ENCODE assay signal across 9 mouse cellular contexts in genomic region chr13:78427141-78428083, GRCm38 (mm10).
DNase-seq lines count a peak whose midpoint lies in the region; ATAC-seq and TF ChIP-seq lines count a peak whose summit lies in the region.
"Had no signal": no experiment of that assay in that cellular context is flagged by ENCODE, and none has a peak within 500 bp of the region (broad histone marks: within the 10 kb centered on the region; RNA-seq: fewer than 3 reads in every experiment).

No protein-coding gene starts in this region.

- H3K9me3 ChIP-seq in heart, embryonic 15.5 days (replicated peaks) = no peaks in the 10 kb centered on the region
- H3K9me3 ChIP-seq in stomach, embryonic 14.5 days (ENCODE audit: control insufficient read depth, low read depth, low read length) = no peaks in the 10 kb centered on the region
- H3K9me3 ChIP-seq: G1E had no signal

- H3K27me3 ChIP-seq in kidney, adult 2 months (replicated peaks; ENCODE audit: control insufficient read depth, insufficient read depth, low read length) = no peaks in the 10 kb centered on the region; the same call in 1 of the 2 replicates
- no peaks in the 10 kb centered on the region for H3K27me3 ChIP-seq in heart, embryonic 15.5 days
- H3K27me3 ChIP-seq in stomach, embryonic 14.5 days (ENCODE audit: control insufficient read depth, insufficient read depth, low read length) = no peaks in the 10 kb centered on the region

- no peak overlapping the region for H3K27ac ChIP-seq in kidney, adult 2 months (ENCODE audit: insufficient read depth, low read depth, low read length)
- no peak overlapping the region for H3K27ac ChIP-seq in heart, embryonic 15.5 days
- H3K27ac ChIP-seq in stomach, embryonic 14.5 days (ENCODE audit: low read length) = peak overlapping the region; percentile 1

- H3K4me3 ChIP-seq in kidney, adult 2 months (ENCODE audit: insufficient read depth, low read depth, low read length) = peak overlapping the region; percentile 13
- peak overlapping the region; percentile 44 for H3K4me3 ChIP-seq in heart, embryonic 15.5 days
- no peak overlapping the region for H3K4me3 ChIP-seq in stomach, embryonic 14.5 days (ENCODE audit: low read depth, low read length)

- H3K4me2 ChIP-seq in heart, embryonic 15.5 days = peak overlapping the region; percentile 69
- H3K4me2 ChIP-seq in stomach, embryonic 14.5 days (replicated peaks; ENCODE audit: low read depth, low read length) = peak overlapping the region; percentile 29

- no peak overlapping the region for H3K9ac ChIP-seq in heart, embryonic 15.5 days
- H3K9ac ChIP-seq in stomach, embryonic 14.5 days (replicated peaks; ENCODE audit: low read depth, low read length) = no peak overlapping the region

- TF ChIP-seq CTCF in kidney, adult 2 months (conservative IDR thresholded peaks at IDR 0.05; ENCODE audit: insufficient read depth, insufficient read length, low read depth, low read length) = no peak

- TF ChIP-seq POLR2A in kidney, adult 2 months (IDR thresholded peaks at IDR 0.05; ENCODE audit: low read depth, low read length) = no peak

- H3K36me3 ChIP-seq in kidney, adult 2 months (ENCODE audit: control insufficient read depth, insufficient read depth, low read length) = no peaks in the 10 kb centered on the region
- no peaks in the 10 kb centered on the region for H3K36me3 ChIP-seq in heart, embryonic 15.5 days
- H3K36me3 ChIP-seq in stomach, embryonic 14.5 days (ENCODE audit: control insufficient read depth, insufficient read depth, low read length) = no peaks in the 10 kb centered on the region
- H3K36me3 ChIP-seq: G1E had no signal

- no peaks in the 10 kb centered on the region for H3K4me1 ChIP-seq in kidney, adult 2 months (ENCODE audit: control insufficient read depth, insufficient read depth, low read length)
- H3K4me1 ChIP-seq in heart, embryonic 15.5 days (replicated peaks) = 0 out of 2 replicates have a peak, but pooled peaks cover 11% of the 10 kb centered on the region
- H3K4me1 ChIP-seq in stomach, embryonic 14.5 days (ENCODE audit: control insufficient read depth, insufficient read depth, low read length) = peaks cover 11% of the 10 kb centered on the region; the same call in 1 of the 2 replicates

- ATAC-seq in heart, embryonic 15.5 days (replicated peaks; ENCODE audit: insufficient number of reproducible peaks, insufficient read depth, low FRiP score, low read depth) = no peak
- 0 out of 2 replicates have a peak, but pooled peaks have one; percentile 33 for ATAC-seq in stomach, embryonic 14.5 days (ENCODE audit: insufficient number of reproducible peaks, insufficient read depth, low FRiP score, low read depth)

- DNase-seq in kidney, adult 2 months = no peak
- DNase-seq in kidney, adult 9 months = no peak
- peak; percentile 32 to 37 for DNase-seq in cerebellum, postnatal 25 days
- DNase-seq in layer of hippocampus, postnatal 14 days (ENCODE audit: low spot score in 2 of 2) = peak; percentile 56 to 69
- peak; percentile 23 for DNase-seq in lung, postnatal 10 days
- DNase-seq in thymus, postnatal 10 days (ENCODE audit: low spot score in 2 of 2) = no peak

- WGBS in kidney, adult 2 months = 30% methylated on average over 24 of the region's 24 CpGs
- WGBS in heart, embryonic 15.5 days = 9% methylated on average over 24 of the region's 24 CpGs
- 22% methylated on average over 24 of the region's 24 CpGs for WGBS in stomach, embryonic 14.5 days

Comparison
In these comparisons a context has a peak if more than half of its experiments do, and no peak if none do; other contexts are left out.
1. DNase-seq: peak in cerebellum, postnatal 25 days (2 of 2), layer of hippocampus, postnatal 14 days (2 of 2) and lung, postnatal 10 days (single experiment); none in kidney, adult 2 months (single experiment), kidney, adult 9 months (single experiment) and thymus, postnatal 10 days (0 of 2).